ENCODE assay signal across 9 mouse cellular contexts in the genomic region with DNA sequence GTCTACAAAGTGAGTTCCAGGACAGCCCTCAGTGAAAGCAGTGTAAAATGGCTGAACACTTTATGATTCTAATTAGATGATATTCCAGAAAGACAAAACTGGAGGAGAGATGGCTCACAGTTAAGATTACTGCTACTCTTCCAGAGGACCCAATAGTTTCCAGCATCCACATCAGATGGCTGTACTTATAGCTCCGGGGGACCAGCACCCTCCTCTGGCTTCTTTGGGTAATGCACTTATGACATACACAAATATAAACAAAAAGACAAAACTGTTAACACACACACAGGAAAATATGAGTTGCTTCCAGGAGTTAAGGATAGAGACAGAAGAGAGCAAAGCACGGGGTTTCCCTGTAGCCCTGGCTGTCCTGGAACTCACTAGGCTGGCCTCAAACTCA. TPM values are rescaled to one million over a fixed set of nuclear protein-coding genes. Genes with fewer than 3 reads are reported as not detected.
DNase-seq lines count a peak whose midpoint lies in the region; ATAC-seq and TF ChIP-seq lines count a peak whose summit lies in the region.
"Had no signal": no experiment of that assay in that cellular context is flagged by ENCODE, and none has a peak within 500 bp of the region (broad histone marks: within the 10 kb centered on the region; RNA-seq: fewer than 3 reads in every experiment).

No protein-coding gene starts in this region.

- no peak overlapping the region for H3K9ac ChIP-seq in liver, embryonic 11.5 days (ENCODE audit: low read depth, low read length)
- H3K9ac ChIP-seq in hindbrain, embryonic 14.5 days: no peak overlapping the region
- H3K9ac ChIP-seq: limb, embryonic 15.5 days had no signal

- no peak for ATAC-seq in cerebellum, adult (ENCODE audit: insufficient number of reproducible peaks, low FRiP score, low TSS enrichment)
- no peak for ATAC-seq in liver, embryonic 11.5 days (replicated peaks; ENCODE audit: low FRiP score)
- ATAC-seq in Patski: no peak
- ATAC-seq in megakaryocyte, adult 5-6 weeks (ENCODE audit: poor library complexity, severe bottlenecking): peak; percentile 43
- ATAC-seq in hindbrain, embryonic 14.5 days (ENCODE audit: low FRiP score): no peak

- peak; percentile 19 for DNase-seq in cerebellum, adult 9-10 months
- DNase-seq in liver (peak; percentile 43), Patski (ENCODE audit: low read depth, low spot score) (no peak)
- DNase-seq in liver, embryonic 11.5 days (ENCODE audit: low spot score): no peak
- DNase-seq in testis, postnatal 10 days (ENCODE audit: low spot score): no peak
- DNase-seq in hindbrain, embryonic 14.5 days (ENCODE audit: low spot score): no peak

- no peaks in the 10 kb centered on the region for H3K36me3 ChIP-seq in liver, embryonic 11.5 days (ENCODE audit: control insufficient read depth, insufficient read depth, low read length)
- no peaks in the 10 kb centered on the region for H3K36me3 ChIP-seq in hindbrain, embryonic 14.5 days (replicated peaks; ENCODE audit: control insufficient read depth, insufficient read depth)
- H3K36me3 ChIP-seq: limb, embryonic 15.5 days had no signal

- CTCF ChIA-PET in Patski (lab: Charles Lee): interaction anchor here (0.9 to 1.5 kb wide), 6 partner anchors 12 to 139 kb away, joined by 3 to 6 read pairs (median 3); no protein-coding TSS in a partner anchor

- H3K9me3 ChIP-seq in liver, embryonic 11.5 days (ENCODE audit: control insufficient read depth, low read length): no peaks in the 10 kb centered on the region
- no peaks in the 10 kb centered on the region for H3K9me3 ChIP-seq in hindbrain, embryonic 14.5 days (ENCODE audit: control insufficient read depth, low read length)
- H3K9me3 ChIP-seq: limb, embryonic 15.5 days had no signal

- peaks cover 2% of the 10 kb centered on the region for H3K4me1 ChIP-seq in liver, embryonic 11.5 days (replicated peaks; ENCODE audit: control insufficient read depth, insufficient read depth, low read length)
- H3K4me1 ChIP-seq in hindbrain, embryonic 14.5 days (replicated peaks; ENCODE audit: control insufficient read depth, insufficient read depth, low read length): no peaks in the 10 kb centered on the region
- H3K4me1 ChIP-seq: limb, embryonic 15.5 days had no signal

- 72% methylated on average over 2 of the region's 2 CpGs for WGBS in liver, embryonic 11.5 days
- 80% methylated on average over 2 of the region's 2 CpGs for WGBS in hindbrain, embryonic 14.5 days

- TF ChIP-seq CTCF in Patski (IDR thresholded peaks at IDR 0.05): peak; percentile 66

- H3K4me2 ChIP-seq in liver, embryonic 11.5 days: no peak overlapping the region
- H3K4me2 ChIP-seq in hindbrain, embryonic 14.5 days (replicated peaks): no peak overlapping the region
- H3K4me2 ChIP-seq: limb, embryonic 15.5 days had no signal

- no peaks in the 10 kb centered on the region for H3K27me3 ChIP-seq in liver, embryonic 11.5 days (replicated peaks; ENCODE audit: control insufficient read depth, insufficient read depth, low read length)
- H3K27me3 ChIP-seq in Patski: no peaks in the 10 kb centered on the region
- no peaks in the 10 kb centered on the region for H3K27me3 ChIP-seq in hindbrain, embryonic 14.5 days (ENCODE audit: control insufficient read depth, insufficient read depth, low read length)
- H3K27me3 ChIP-seq: limb, embryonic 15.5 days had no signal

- POLR2A ChIA-PET in Patski (lab: Charles Lee): no interaction called here

- no peak overlapping the region for H3K27ac ChIP-seq in liver, embryonic 11.5 days (ENCODE audit: low read depth, low read length)
- H3K27ac ChIP-seq in hindbrain, embryonic 14.5 days: no peak overlapping the region
- H3K27ac ChIP-seq: limb, embryonic 15.5 days had no signal

- in situ Hi-C loops in Patski (cut with MboI; ENCODE audit: low pct_unique_long_range_greater_than_20kb): loop anchor here (5.0 kb wide), 1 partner anchor 437 kb away; no protein-coding TSS in a partner anchor

- H3K4me3 ChIP-seq in liver, embryonic 11.5 days (ENCODE audit: low read depth, low read length): no peak overlapping the region
- H3K4me3 ChIP-seq in hindbrain, embryonic 14.5 days (replicated peaks; ENCODE audit: low read length): no peak overlapping the region
- H3K4me3 ChIP-seq: limb, embryonic 15.5 days had no signal

RNA-seq across cellular contexts. Expression of a gene that starts 35.5 kb away (rescaled TPM):
- 86.3 and 98.5 TPM in 2 replicates for polyA plus RNA-seq in liver, embryonic 11.5 days (2014; fragmentation: Nextera tagmentation; extraction: Ambion mirVana)
- 29.9 TPM for polyA plus RNA-seq in Patski (2021)
- 32.5 and 36.9 TPM in 2 replicates for total RNA-seq in megakaryocyte, adult 5-6 weeks (2015)
- 33.3 and 46.3 TPM in 2 replicates for total RNA-seq in megakaryocyte, adult 5-6 weeks (2017)
- polyA plus RNA-seq in hindbrain, embryonic 14.5 days (2014; fragmentation: Nextera tagmentation; extraction: Ambion mirVana): 91.9 and 92.1 TPM in 2 replicates

RNA-seq across cellular contexts. Expression of a gene that starts 43.1 kb away (rescaled TPM):
- 19.5 and 20.6 TPM in 2 replicates for polyA plus RNA-seq in liver, embryonic 11.5 days (2014; fragmentation: Nextera tagmentation; extraction: Ambion mirVana)
- 17.0 TPM for polyA plus RNA-seq in Patski (2021)
- 138 and 149 TPM in 2 replicates for total RNA-seq in megakaryocyte, adult 5-6 weeks (2015)
- total RNA-seq in megakaryocyte, adult 5-6 weeks (2017): 55.5 and 60.0 TPM in 2 replicates
- 68.0 and 70.4 TPM in 2 replicates for polyA plus RNA-seq in hindbrain, embryonic 14.5 days (2014; fragmentation: Nextera tagmentation; extraction: Ambion mirVana)

Comparison
In these comparisons a context has a peak if more than half of its experiments do, and no peak if none do; other contexts are left out.
1. DNase-seq: peak in cerebellum, adult 9-10 months (single experiment) and liver (single experiment); none in liver, embryonic 11.5 days (single experiment), Patski (single experiment), testis, postnatal 10 days (single experiment) and hindbrain, embryonic 14.5 days (single experiment).